Mouse (Mus musculus) kidney, embryonic 14.5 days (tissue): Measurements from ENCODE around the gene Suclg1. TPM values are rescaled to one million over a fixed set of nuclear protein-coding genes. Genes with fewer than 3 reads are reported as not detected.
A peak's percentile ranks its signal among the peaks of the same experiment; 100 is the strongest.

ENCODE experiments used
- ATAC-seq: fragments of 200-750 bp; cut with Nextera tagmentation; 2 replicates; pipeline ENCODE4 v1.8.0; 2017; ENCODE audit warnings: moderate number of reproducible peaks, mild to moderate bottlenecking, moderate TSS enrichment, moderate library complexity; ENCODE audit not compliant: low FRiP score, low TSS enrichment
- H3K27ac ChIP-seq: fragments of 300-500 bp; sonication (generic); 2 replicates; pipeline ENCODE4 v1.5.1; 2014; ENCODE audit warnings: low read depth, mild to moderate bottlenecking, low read length, moderate library complexity, mixed read lengths
- H3K27me3 ChIP-seq: fragments of 300-500 bp; sonication (generic); 2 replicates; pipeline ENCODE4 v1.6.1; 2014; ENCODE audit warnings: mild to moderate bottlenecking, low read length; ENCODE audit not compliant: control insufficient read depth, insufficient read depth
- H3K36me3 ChIP-seq: fragments of 300-500 bp; sonication (generic); 2 replicates; pipeline ENCODE4 v1.6.1; 2014; ENCODE audit warnings: low read length, mixed read lengths; ENCODE audit not compliant: control insufficient read depth, insufficient read depth
- H3K4me1 ChIP-seq: fragments of 300-500 bp; sonication (generic); 2 replicates; pipeline ENCODE4 v1.6.1; 2014; ENCODE audit warnings: low read length, mixed read lengths; ENCODE audit not compliant: control insufficient read depth, insufficient read depth
- H3K4me2 ChIP-seq: fragments of 300-500 bp; sonication (generic); replicated peaks from 2 replicates; pipeline ENCODE4 v1.6.1; 2014; ENCODE audit warnings: low read depth, mild to moderate bottlenecking, low read length
- H3K4me3 ChIP-seq: fragments of 300-500 bp; sonication (generic); 2 replicates; pipeline ENCODE4 v1.5.1; 2014; ENCODE audit warnings: mild to moderate bottlenecking, low read length
- H3K9ac ChIP-seq: fragments of 300-500 bp; sonication (generic); 2 replicates; pipeline ENCODE4 v1.6.1; 2014; ENCODE audit warnings: low read depth, mild to moderate bottlenecking, low read length, moderate library complexity
- H3K9me3 ChIP-seq: fragments of 300-500 bp; sonication (generic); 2 replicates; pipeline ENCODE4 v1.6.1; 2016; ENCODE audit warnings: low read length; ENCODE audit not compliant: control insufficient read depth
- WGBS: fragments of 180-500 bp; shearing (Covaris S2); extraction: QIAGEN DNeasy Blood & Tissue Kit; methylation state at CpG from one replicate; pipeline ENCODE4 v1.1.7; 2014; 5-methylcytosine and 5-hydroxymethylcytosine counted together
- polyA plus RNA-seq: library from polyadenylated mRNA; unstranded; fragments of >200 nt; fragmentation: Nextera tagmentation; extraction: Ambion mirVana; gene quantifications from 2 replicates; pipeline ENCODE4 v1.2.1, GENCODE M21; 2014

The Suclg1 gene
- polyA plus RNA-seq, 1 experiment from 2014 or later = 206 TPM

- Histone ChIP-seq H3K9ac (no peak overlapping the region), H3K27me3 (no peaks in the 10 kb centered on the region), H3K4me3 (no peak overlapping the region), H3K36me3 (peaks cover 22% of the 10 kb centered on the region), H3K9me3 (no peaks in the 10 kb centered on the region), H3K4me2 (no peak overlapping the region), H3K27ac (no peak overlapping the region), H3K4me1 (no peaks in the 10 kb centered on the region)
- 69% methylated on average over 9 of the region's 9 CpGs for WGBS
- no peak for ATAC-seq
Observed at GRCm38 (mm10) chr6:73280546-73281115, 32.4 kb downstream of the Suclg1 start.

- no peak for ATAC-seq
- WGBS = 90% methylated on average over 2 of the region's 2 CpGs
- no peaks in the 10 kb centered on the region for H3K36me3 ChIP-seq
- no peak overlapping the region for H3K4me2 ChIP-seq
- no peaks in the 10 kb centered on the region for H3K9me3 ChIP-seq
- H3K4me3 ChIP-seq = no peak overlapping the region
- no peaks in the 10 kb centered on the region for H3K27me3 ChIP-seq
- H3K9ac ChIP-seq = no peak overlapping the region
- H3K4me1 ChIP-seq = no peaks in the 10 kb centered on the region
- no peak overlapping the region for H3K27ac ChIP-seq
Observed at GRCm38 (mm10) chr6:73286326-73286725, 38.1 kb downstream of the Suclg1 start.

GRCm38 (mm10) chr6:73306837-73307236 is 58.7 kb downstream of the Suclg1 start:
- ATAC-seq = no peak
- H3K4me3 ChIP-seq = no peak overlapping the region
- H3K36me3 ChIP-seq = no peaks in the 10 kb centered on the region
- H3K9ac ChIP-seq = no peak overlapping the region
- H3K4me2 ChIP-seq = no peak overlapping the region
- no peaks in the 10 kb centered on the region for H3K9me3 ChIP-seq
- H3K27ac ChIP-seq = no peak overlapping the region
- no peaks in the 10 kb centered on the region for H3K27me3 ChIP-seq
- WGBS = 61% methylated on average over 6 of the region's 6 CpGs
- H3K4me1 ChIP-seq = no peaks in the 10 kb centered on the region

GRCm38 (mm10) chr6:73308685-73309520 is 60.7 kb downstream of the Suclg1 start:
- Histone ChIP-seq H3K36me3 (no peaks in the 10 kb centered on the region), H3K4me1 (no peaks in the 10 kb centered on the region), H3K27me3 (no peaks in the 10 kb centered on the region), H3K4me2 (no peak overlapping the region), H3K9me3 (no peaks in the 10 kb centered on the region), H3K4me3 (no peak overlapping the region), H3K27ac (no peak overlapping the region), H3K9ac (no peak overlapping the region)
- ATAC-seq = no peak
- 77% methylated on average over 10 of the region's 10 CpGs for WGBS

GRCm38 (mm10) chr6:73311335-73311734 is 63.2 kb downstream of the Suclg1 start:
- H3K4me2 ChIP-seq = no peak overlapping the region
- H3K4me3 ChIP-seq = no peak overlapping the region
- H3K27ac ChIP-seq = no peak overlapping the region
- WGBS = 74% methylated on average over 6 of the region's 6 CpGs
- H3K36me3 ChIP-seq = no peaks in the 10 kb centered on the region
- no peaks in the 10 kb centered on the region for H3K4me1 ChIP-seq
- H3K9me3 ChIP-seq = no peaks in the 10 kb centered on the region
- ATAC-seq = no peak
- H3K27me3 ChIP-seq = no peaks in the 10 kb centered on the region
- H3K9ac ChIP-seq = no peak overlapping the region

- no peak for ATAC-seq
- WGBS = 93% methylated on average over 7 of the region's 7 CpGs
- no peak overlapping the region for H3K27ac ChIP-seq
- H3K36me3 ChIP-seq = no peaks in the 10 kb centered on the region
- H3K9ac ChIP-seq = no peak overlapping the region
- H3K4me1 ChIP-seq = no peaks in the 10 kb centered on the region
- H3K9me3 ChIP-seq = no peaks in the 10 kb centered on the region
- no peak overlapping the region for H3K4me3 ChIP-seq
- H3K4me2 ChIP-seq = no peak overlapping the region
- no peaks in the 10 kb centered on the region for H3K27me3 ChIP-seq
Observed at GRCm38 (mm10) chr6:73311786-73312185, 63.6 kb downstream of the Suclg1 start.

GRCm38 (mm10) chr6:73314923-73315603 is 66.9 kb downstream of the Suclg1 start:
- WGBS = 0% methylated on average over 17 of the region's 17 CpGs

GRCm38 (mm10) chr6:73322306-73322705 is 74.1 kb downstream of the Suclg1 start:
- Histone ChIP-seq H3K27ac (no peak overlapping the region), H3K4me3 (no peak overlapping the region)

More at GRCm38 (mm10) chr6:73314923-73315603, 66.9 kb downstream of the Suclg1 start:
- peak; percentile 91 for ATAC-seq
- H3K9ac ChIP-seq = peak overlapping the region; percentile 53
- H3K4me1 ChIP-seq = no peaks in the 10 kb centered on the region
- H3K9me3 ChIP-seq = no peaks in the 10 kb centered on the region
- H3K4me3 ChIP-seq = peak overlapping the region; percentile 44
- peak overlapping the region; percentile 56 for H3K4me2 ChIP-seq
- no peaks in the 10 kb centered on the region for H3K36me3 ChIP-seq
- H3K27ac ChIP-seq = peak overlapping the region; percentile 66
- H3K27me3 ChIP-seq = no peaks in the 10 kb centered on the region

More at GRCm38 (mm10) chr6:73322306-73322705, 74.1 kb downstream of the Suclg1 start:
- no peaks in the 10 kb centered on the region for H3K9me3 ChIP-seq
- no peak overlapping the region for H3K9ac ChIP-seq
- no peaks in the 10 kb centered on the region for H3K27me3 ChIP-seq
- WGBS = 81% methylated on average over 2 of the region's 2 CpGs
- H3K4me1 ChIP-seq = no peaks in the 10 kb centered on the region
- H3K4me2 ChIP-seq = no peak overlapping the region
- no peaks in the 10 kb centered on the region for H3K36me3 ChIP-seq
- ATAC-seq = no peak
